Mouse (Mus musculus): ENCODE results near the gene Lxn.

GRCm38 (mm10) chr3:67490156-67490555 lies 26.4 kb upstream of the Lxn start:
- TF ChIP-seq ZNF384 (IDR thresholded peaks at IDR 0.05; ENCODE audit: low read depth, low read length) (no peak), HCFC1 (IDR thresholded peaks at IDR 0.05; ENCODE audit: borderline replicate concordance, insufficient read depth, low read length) (no peak), CHD2 (IDR thresholded peaks at IDR 0.05; ENCODE audit: low read depth, low read length) (no peak), MAFK (IDR thresholded peaks at IDR 0.05; ENCODE audit: insufficient read depth, low read depth, low read length) (no peak)
